17 mouse cellular contexts compared by ENCODE assay signal in genomic region chr19:29488073-29488390, GRCm38 (mm10). TPM values are rescaled to one million over a fixed set of nuclear protein-coding genes. Genes with fewer than 3 reads are reported as not detected.
DNase-seq lines count a peak whose midpoint lies in the region; ATAC-seq lines count a peak whose summit lies in the region.
"Had no signal": no experiment of that assay in that cellular context is flagged by ENCODE, and none has a peak within 500 bp of the region (broad histone marks: within the 10 kb centered on the region; RNA-seq: fewer than 3 reads in every experiment).

No protein-coding gene starts in this region.

- H3K36me3 ChIP-seq in hindbrain, embryonic 10.5 days, result no peaks in the 10 kb centered on the region
- no peaks in the 10 kb centered on the region for H3K36me3 ChIP-seq in hindbrain, embryonic 16.5 days (ENCODE audit: control insufficient read depth, insufficient read depth, low read length)
- no peaks in the 10 kb centered on the region for H3K36me3 ChIP-seq in liver, embryonic 15.5 days (replicated peaks)
- no peaks in the 10 kb centered on the region for H3K36me3 ChIP-seq in splenic B cell, adult 2 months (ENCODE audit: control insufficient read depth, insufficient read depth, low read length, poor library complexity, severe bottlenecking)
- H3K36me3 ChIP-seq in neural tube, embryonic 15.5 days, result no peaks in the 10 kb centered on the region
- H3K36me3 ChIP-seq: embryonic facial prominence, embryonic 13.5 days; forebrain, embryonic 12.5 days; G1E; heart, embryonic 12.5 days; midbrain, embryonic 12.5 days had no signal

- ATAC-seq in hindbrain, embryonic 16.5 days, result no peak
- peak; percentile 49; the same call in 1 of the 2 replicates for ATAC-seq in liver, embryonic 15.5 days (ENCODE audit: insufficient read depth)
- ATAC-seq in neural tube, embryonic 15.5 days (ENCODE audit: low FRiP score), result no peak

- intact Hi-C loops in left cerebral cortex, postnatal 36 days (cut with DNase I), result no loop called here

- no peak overlapping the region for H3K4me2 ChIP-seq in hindbrain, embryonic 16.5 days (ENCODE audit: low read length)
- 0 out of 2 replicates have a peak overlapping the region, but pooled peaks have one; percentile 6 for H3K4me2 ChIP-seq in liver, embryonic 15.5 days
- H3K4me2 ChIP-seq in neural tube, embryonic 15.5 days, result no peak overlapping the region
- H3K4me2 ChIP-seq: embryonic facial prominence, embryonic 13.5 days; forebrain, embryonic 12.5 days; heart, embryonic 12.5 days; hindbrain, embryonic 14.5 days; midbrain, embryonic 12.5 days had no signal

- 75% methylated on average over 6 of the region's 6 CpGs for WGBS in hindbrain, embryonic 10.5 days
- 76% methylated on average over 6 of the region's 6 CpGs for WGBS in hindbrain, embryonic 16.5 days
- 21% methylated on average over 6 of the region's 6 CpGs for WGBS in liver, embryonic 15.5 days (ENCODE audit: insufficient replicate concordance)
- 64% methylated on average over 6 of the region's 6 CpGs for WGBS in neural tube, embryonic 15.5 days

- no peak overlapping the region for H3K4me3 ChIP-seq in hindbrain, embryonic 10.5 days
- no peak overlapping the region for H3K4me3 ChIP-seq in hindbrain, embryonic 16.5 days (ENCODE audit: low read length)
- no peak overlapping the region for H3K4me3 ChIP-seq in liver, embryonic 15.5 days (replicated peaks)
- H3K4me3 ChIP-seq in neural tube, embryonic 15.5 days (replicated peaks), result no peak overlapping the region
- H3K4me3 ChIP-seq: embryonic facial prominence, embryonic 13.5 days; forebrain, embryonic 12.5 days; heart, embryonic 12.5 days; midbrain, embryonic 12.5 days had no signal

- no peak overlapping the region for H3K9ac ChIP-seq in hindbrain, embryonic 16.5 days (ENCODE audit: low read depth, low read length)
- H3K9ac ChIP-seq in liver, embryonic 15.5 days, result no peak overlapping the region
- H3K9ac ChIP-seq in neural tube, embryonic 15.5 days (replicated peaks), result no peak overlapping the region
- H3K9ac ChIP-seq: embryonic facial prominence, embryonic 13.5 days; forebrain, embryonic 12.5 days; heart, embryonic 12.5 days; hindbrain, embryonic 14.5 days; midbrain, embryonic 12.5 days had no signal

- no peaks in the 10 kb centered on the region for H3K27me3 ChIP-seq in hindbrain, embryonic 10.5 days (ENCODE audit: insufficient read depth, poor library complexity, severe bottlenecking)
- H3K27me3 ChIP-seq in hindbrain, embryonic 16.5 days (replicated peaks; ENCODE audit: control insufficient read depth, insufficient read depth, low read length), result no peaks in the 10 kb centered on the region
- no peaks in the 10 kb centered on the region for H3K27me3 ChIP-seq in liver, embryonic 15.5 days
- H3K27me3 ChIP-seq in splenic B cell, adult 2 months (ENCODE audit: control insufficient read depth, insufficient read depth, low read length, poor library complexity, severe bottlenecking), result no peaks in the 10 kb centered on the region
- no peaks in the 10 kb centered on the region for H3K27me3 ChIP-seq in neural tube, embryonic 15.5 days (replicated peaks)
- H3K27me3 ChIP-seq: embryonic facial prominence, embryonic 13.5 days; forebrain, embryonic 12.5 days; heart, embryonic 12.5 days; midbrain, embryonic 12.5 days had no signal

- 0 out of 2 replicates have a peak overlapping the region, but pooled peaks have one; percentile 13 for H3K27ac ChIP-seq in hindbrain, embryonic 10.5 days
- no peak overlapping the region for H3K27ac ChIP-seq in hindbrain, embryonic 16.5 days (ENCODE audit: low read depth, low read length)
- H3K27ac ChIP-seq in liver, embryonic 15.5 days (replicated peaks), result peak overlapping the region; percentile 10; the same call in 1 of the 2 replicates
- H3K27ac ChIP-seq in neural tube, embryonic 15.5 days (replicated peaks), result no peak overlapping the region
- H3K27ac ChIP-seq: embryonic facial prominence, embryonic 13.5 days; forebrain, embryonic 12.5 days; hindbrain, embryonic 14.5 days; midbrain, embryonic 12.5 days had no signal

- H3K9me3 ChIP-seq in hindbrain, embryonic 10.5 days, result no peaks in the 10 kb centered on the region
- H3K9me3 ChIP-seq in hindbrain, embryonic 16.5 days (ENCODE audit: control insufficient read depth, low read length), result no peaks in the 10 kb centered on the region
- H3K9me3 ChIP-seq in liver, embryonic 15.5 days (replicated peaks), result no peaks in the 10 kb centered on the region
- H3K9me3 ChIP-seq in neural tube, embryonic 15.5 days (replicated peaks), result no peaks in the 10 kb centered on the region
- H3K9me3 ChIP-seq: embryonic facial prominence, embryonic 13.5 days; forebrain, embryonic 12.5 days; G1E; heart, embryonic 12.5 days; midbrain, embryonic 12.5 days had no signal

- DNase-seq in hindbrain, embryonic 10.5 days (ENCODE audit: low spot score), result no peak
- peak; percentile 21 for DNase-seq in thymus, postnatal 14 days
- no peak for DNase-seq in thymus, postnatal 25 days
- peak; percentile 56 for DNase-seq in splenic B cell, adult 2 months (ENCODE audit: low read depth, low spot score)
- no peak for DNase-seq in left cerebral cortex, postnatal 36 days (ENCODE audit: low spot score in 2 of 2)
- DNase-seq: adrenal gland, postnatal 36 days; cerebellum, adult 11-12 months; lung, adult 18-20 months had no signal

- peaks cover 3% of the 10 kb centered on the region; the same call in 1 of the 2 replicates for H3K4me1 ChIP-seq in hindbrain, embryonic 10.5 days (replicated peaks)
- H3K4me1 ChIP-seq in hindbrain, embryonic 16.5 days (ENCODE audit: control insufficient read depth, insufficient read depth, low read depth, low read length), result no peaks in the 10 kb centered on the region
- peaks cover 22% of the 10 kb centered on the region for H3K4me1 ChIP-seq in liver, embryonic 15.5 days (replicated peaks)
- no peaks in the 10 kb centered on the region for H3K4me1 ChIP-seq in neural tube, embryonic 15.5 days
- H3K4me1 ChIP-seq: forebrain, embryonic 12.5 days; midbrain, embryonic 12.5 days had no signal

RNA-seq across cellular contexts. Expression of gene Ric1, which starts 34.0 kb away (rescaled TPM):
- polyA plus RNA-seq in hindbrain, embryonic 10.5 days (2016; fragmentation: Nextera tagmentation; extraction: Ambion mirVana), result 10.2 and 11.5 TPM in 2 replicates
- 10.2 and 10.6 TPM in 2 replicates for polyA plus RNA-seq in hindbrain, embryonic 16.5 days (2015; fragmentation: Nextera tagmentation; extraction: Ambion mirVana)
- polyA plus RNA-seq in liver, embryonic 15.5 days (2015; fragmentation: Nextera tagmentation; extraction: Ambion mirVana), result 2.7 TPM in 2 replicates
- total RNA-seq in left cerebral cortex, postnatal 36 days (2021), result 10 to 100 TPM; 32.2 to 37.9 TPM
- 13.8 and 14.6 TPM in 2 replicates for polyA plus RNA-seq in neural tube, embryonic 15.5 days (2015; fragmentation: Nextera tagmentation; extraction: Ambion mirVana)

Comparison
In these comparisons a context has a peak if more than half of its experiments do, and no peak if none do; other contexts are left out.
1. DNase-seq: peak in thymus, postnatal 14 days (single experiment) and splenic B cell, adult 2 months (single experiment); none in hindbrain, embryonic 10.5 days (single experiment), thymus, postnatal 25 days (single experiment) and left cerebral cortex, postnatal 36 days (0 of 2).
2. H3K27ac ChIP-seq: peak in hindbrain, embryonic 10.5 days (single experiment) and liver, embryonic 15.5 days (single experiment); none in hindbrain, embryonic 16.5 days (single experiment) and neural tube, embryonic 15.5 days (single experiment).